Mouse (Mus musculus) liver, embryonic 15.5 days (tissue): Measurements from ENCODE around the gene Trpv4. TPM values are rescaled to one million over a fixed set of nuclear protein-coding genes. Genes with fewer than 3 reads are reported as not detected.

Source experiments
- ATAC-seq: fragments of 200-750 bp; cut with Nextera tagmentation; 2 replicates; pipeline ENCODE4 v1.8.0; 2017; ENCODE audit warnings: moderate number of reproducible peaks, mild to moderate bottlenecking, moderate library complexity; ENCODE audit not compliant: insufficient read depth
- H3K27ac ChIP-seq: fragments of 300-500 bp; sonication (generic); replicated peaks from 2 replicates; pipeline ENCODE4 v1.5.1; 2015; ENCODE audit warnings: mild to moderate bottlenecking, inconsistent platforms
- H3K27me3 ChIP-seq: fragments of 300-500 bp; sonication (generic); 2 replicates; pipeline ENCODE4 v1.6.1; 2015; ENCODE audit warnings: mild to moderate bottlenecking, inconsistent platforms
- H3K36me3 ChIP-seq: fragments of 300-500 bp; sonication (generic); replicated peaks from 2 replicates; pipeline ENCODE4 v1.6.1; 2015; ENCODE audit warnings: moderate library complexity, mild to moderate bottlenecking, inconsistent platforms
- H3K4me1 ChIP-seq: fragments of 300-500 bp; sonication (generic); replicated peaks from 2 replicates; pipeline ENCODE4 v1.6.1; 2015; ENCODE audit warnings: inconsistent platforms
- H3K4me2 ChIP-seq: fragments of 300-500 bp; sonication (generic); 2 replicates; pipeline ENCODE4 v1.6.1; 2015; ENCODE audit warnings: moderate library complexity, mild to moderate bottlenecking, inconsistent platforms
- H3K4me3 ChIP-seq: fragments of 300-500 bp; sonication (generic); replicated peaks from 2 replicates; pipeline ENCODE4 v1.5.1; 2015; ENCODE audit warnings: mild to moderate bottlenecking, inconsistent platforms
- H3K9ac ChIP-seq: fragments of 300-500 bp; sonication (generic); 2 replicates; pipeline ENCODE4 v1.6.1; 2015; ENCODE audit warnings: moderate library complexity, mild to moderate bottlenecking, inconsistent platforms
- H3K9me3 ChIP-seq: fragments of 300-500 bp; sonication (generic); replicated peaks from 2 replicates; pipeline ENCODE4 v1.6.1; 2016; ENCODE audit warnings: inconsistent platforms
- WGBS: fragments of 180-500 bp; shearing (Covaris S2); methylation state at CpG from one replicate; pipeline ENCODE4 v1.1.7; 2015; ENCODE audit warnings: mixed read lengths; ENCODE audit not compliant: insufficient replicate concordance; 5-methylcytosine and 5-hydroxymethylcytosine counted together
- polyA plus RNA-seq: library from polyadenylated mRNA; unstranded; fragments of >200 nt; fragmentation: Nextera tagmentation; extraction: Ambion mirVana; gene quantifications from 2 replicates; pipeline ENCODE4 v1.2.1, GENCODE M21; 2015

Gene Trpv4
- polyA plus RNA-seq, 1 experiment from 2014 or later: 0.24 TPM

DNA sequence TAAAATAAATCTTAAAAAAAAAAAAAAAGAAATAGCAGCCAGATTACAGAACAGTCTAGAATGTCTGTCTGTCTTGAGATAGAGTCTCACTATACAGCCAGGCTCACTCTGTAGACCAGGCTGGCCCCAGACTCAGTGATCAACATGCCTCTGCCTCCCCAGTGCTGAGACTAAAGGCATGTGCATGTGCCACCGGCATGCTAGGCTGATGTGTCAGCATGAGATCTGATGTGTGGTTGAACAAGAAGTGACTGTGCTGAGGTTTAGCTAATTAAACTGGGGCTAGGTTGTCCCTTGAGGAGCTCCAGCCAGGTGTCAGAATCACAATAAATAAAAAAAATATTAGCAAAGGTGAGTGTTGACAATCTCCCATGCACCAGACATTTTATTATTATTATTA is 8.4 kb upstream of the Trpv4 start:
- no peak overlapping the region for H3K4me3 ChIP-seq
- H3K4me2 ChIP-seq: peak overlapping the region; percentile 80
- H3K9me3 ChIP-seq: no peaks in the 10 kb centered on the region
- WGBS: 42% methylated on average over 1 of the region's 1 CpGs
- ATAC-seq: no peak
- H3K4me1 ChIP-seq: peaks cover 15% of the 10 kb centered on the region
- H3K36me3 ChIP-seq: 0 out of 2 replicates have a peak, but pooled peaks cover 4% of the 10 kb centered on the region
- no peaks in the 10 kb centered on the region; the same call in 1 of the 2 replicates for H3K27me3 ChIP-seq
- H3K9ac ChIP-seq: no peak overlapping the region
- no peak overlapping the region for H3K27ac ChIP-seq

GRCm38 (mm10) chr5:114664750-114665149 is 6.5 kb upstream of the Trpv4 start:
- 68% methylated on average over 7 of the region's 7 CpGs for WGBS
- Histone ChIP-seq H3K4me3 (no peak overlapping the region), H3K27ac (no peak overlapping the region), H3K4me2 (no peak overlapping the region), H3K9ac (no peak overlapping the region), H3K36me3 (no peaks in the 10 kb centered on the region), H3K27me3 (peaks cover 11% of the 10 kb centered on the region), H3K9me3 (no peaks in the 10 kb centered on the region), H3K4me1 (peaks cover 15% of the 10 kb centered on the region)
- ATAC-seq: no peak

- no peak overlapping the region for H3K9ac ChIP-seq
- WGBS: 59% methylated on average over 4 of the region's 4 CpGs
- H3K4me2 ChIP-seq: no peak overlapping the region
- H3K36me3 ChIP-seq: no peaks in the 10 kb centered on the region
- no peak for ATAC-seq
- H3K4me3 ChIP-seq: no peak overlapping the region
- peaks cover 15% of the 10 kb centered on the region for H3K4me1 ChIP-seq
- H3K9me3 ChIP-seq: no peaks in the 10 kb centered on the region
- H3K27ac ChIP-seq: no peak overlapping the region
- H3K27me3 ChIP-seq: peaks cover 17% of the 10 kb centered on the region
Observed at GRCm38 (mm10) chr5:114664139-114664538, 5.9 kb upstream of the Trpv4 start.

DNA sequence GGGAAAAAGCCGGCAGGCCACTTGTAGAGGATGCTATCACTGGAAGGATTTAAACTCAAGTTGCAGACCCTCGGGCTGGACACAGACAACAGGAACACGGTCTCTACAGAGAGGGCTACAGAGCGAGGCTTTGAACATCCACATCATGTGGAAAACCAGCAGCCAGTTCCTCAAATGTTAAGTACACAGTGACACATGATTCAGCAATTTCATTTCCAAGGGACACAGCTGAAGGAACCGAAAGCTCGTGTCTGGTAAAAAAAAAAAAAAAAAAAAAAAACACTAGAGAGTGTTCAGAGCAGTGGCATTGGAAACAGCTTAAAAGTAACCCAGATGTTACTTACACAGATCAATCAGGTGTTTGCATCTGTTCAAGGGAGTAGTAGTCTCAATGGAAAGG is 2.8 kb upstream of the Trpv4 start:
- Histone ChIP-seq H3K9me3 (no peaks in the 10 kb centered on the region), H3K36me3 (no peaks in the 10 kb centered on the region), H3K27ac (0 out of 2 replicates have a peak overlapping the region, but pooled peaks have one; percentile 33), H3K4me1 (0 out of 2 replicates have a peak, but pooled peaks cover 5% of the 10 kb centered on the region), H3K4me2 (no peak overlapping the region), H3K9ac (no peak overlapping the region), H3K4me3 (no peak overlapping the region), H3K27me3 (peaks cover 48% of the 10 kb centered on the region)
- ATAC-seq: no peak
- 15% methylated on average over 6 of the region's 6 CpGs for WGBS

- no peak overlapping the region for H3K4me2 ChIP-seq
- H3K4me1 ChIP-seq: 0 out of 2 replicates have a peak, but pooled peaks cover 5% of the 10 kb centered on the region
- ATAC-seq: no peak
- H3K27ac ChIP-seq: no peak overlapping the region
- WGBS: 38% methylated on average over 10 of the region's 10 CpGs
- H3K9me3 ChIP-seq: no peaks in the 10 kb centered on the region
- no peak overlapping the region for H3K9ac ChIP-seq
- no peak overlapping the region for H3K4me3 ChIP-seq
- no peaks in the 10 kb centered on the region for H3K36me3 ChIP-seq
- H3K27me3 ChIP-seq: peaks cover 62% of the 10 kb centered on the region
Observed at GRCm38 (mm10) chr5:114657426-114657825, 795 bp downstream of the Trpv4 start.

- Histone ChIP-seq H3K4me1 (0 out of 2 replicates have a peak, but pooled peaks cover 5% of the 10 kb centered on the region), H3K9ac (no peak overlapping the region), H3K27ac (no peak overlapping the region), H3K27me3 (peaks cover 65% of the 10 kb centered on the region), H3K4me3 (no peak overlapping the region), H3K4me2 (no peak overlapping the region), H3K9me3 (no peaks in the 10 kb centered on the region), H3K36me3 (no peaks in the 10 kb centered on the region)
- no peak for ATAC-seq
- WGBS: 63% methylated on average over 7 of the region's 7 CpGs
Observed at GRCm38 (mm10) chr5:114656305-114656704, 1.9 kb downstream of the Trpv4 start.

- Histone ChIP-seq H3K27ac (no peak overlapping the region), H3K27me3 (peaks cover 68% of the 10 kb centered on the region), H3K9me3 (no peaks in the 10 kb centered on the region), H3K9ac (no peak overlapping the region), H3K36me3 (no peaks in the 10 kb centered on the region), H3K4me1 (0 out of 2 replicates have a peak, but pooled peaks cover 5% of the 10 kb centered on the region), H3K4me3 (no peak overlapping the region), H3K4me2 (no peak overlapping the region)
- 73% methylated on average over 5 of the region's 5 CpGs for WGBS
- ATAC-seq: no peak
Observed at GRCm38 (mm10) chr5:114655721-114656120, 2.5 kb downstream of the Trpv4 start.

- Histone ChIP-seq H3K36me3 (no peaks in the 10 kb centered on the region), H3K4me2 (no peak overlapping the region), H3K4me1 (peaks cover 16% of the 10 kb centered on the region), H3K4me3 (no peak overlapping the region), H3K27me3 (peaks cover 64% of the 10 kb centered on the region), H3K27ac (no peak overlapping the region), H3K9me3 (no peaks in the 10 kb centered on the region), H3K9ac (no peak overlapping the region)
- ATAC-seq: no peak
- WGBS: 49% methylated on average over 15 of the region's 15 CpGs
Observed at GRCm38 (mm10) chr5:114653656-114654437, 4.4 kb downstream of the Trpv4 start.

DNA sequence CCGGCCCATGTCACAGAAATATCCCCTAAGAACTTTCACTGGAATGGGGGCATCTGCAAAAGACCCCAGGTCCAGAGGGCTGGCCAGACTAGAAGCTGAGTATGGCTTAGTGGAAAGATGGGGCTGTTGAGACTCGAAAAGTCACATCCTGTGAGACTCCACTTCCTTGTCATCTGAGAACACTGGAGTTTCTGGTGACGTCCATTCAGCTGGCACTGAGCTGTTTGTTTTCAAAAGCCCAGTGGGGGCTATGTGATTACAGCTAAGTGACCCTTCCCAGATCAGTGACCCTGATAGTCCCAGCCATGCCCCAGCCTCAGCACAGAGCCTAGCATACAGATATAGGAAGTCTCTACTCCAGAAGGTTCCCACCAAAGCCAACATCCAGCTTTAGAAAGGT is 6.8 kb downstream of the Trpv4 start:
- Histone ChIP-seq H3K36me3 (no peaks in the 10 kb centered on the region), H3K9ac (no peak overlapping the region)
- ATAC-seq: no peak

DNA sequence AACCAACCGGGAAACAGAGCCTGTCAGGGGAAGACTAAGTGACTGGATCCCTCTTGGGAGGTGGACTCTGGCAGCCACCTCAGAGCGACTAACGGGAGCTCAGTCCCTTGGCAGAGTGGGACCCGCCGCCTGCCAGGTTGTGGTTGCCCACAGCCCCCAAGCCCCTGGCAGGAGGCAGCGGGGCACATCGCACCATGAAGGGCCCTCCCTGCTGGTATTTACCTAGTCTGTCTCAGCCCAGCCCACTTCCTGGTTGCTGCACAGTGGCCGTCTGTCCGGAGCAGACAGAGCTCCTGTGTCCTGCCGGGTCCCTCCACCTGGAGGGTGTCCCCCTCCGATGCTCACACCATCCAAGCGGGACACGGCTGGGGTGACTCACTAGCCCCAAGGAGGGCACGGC is 7.2 kb downstream of the Trpv4 start:
- no peak for ATAC-seq
- WGBS: 37% methylated on average over 14 of the region's 14 CpGs

More for the DNA sequence above, 6.8 kb downstream of the Trpv4 start:
- Histone ChIP-seq H3K4me2 (no peak overlapping the region), H3K9me3 (no peaks in the 10 kb centered on the region), H3K4me1 (peaks cover 26% of the 10 kb centered on the region), H3K27me3 (peaks cover 48% of the 10 kb centered on the region), H3K27ac (no peak overlapping the region), H3K4me3 (no peak overlapping the region)
- WGBS: 28% methylated on average over 3 of the region's 3 CpGs

GRCm38 (mm10) chr5:114648728-114649311 is 9.4 kb downstream of the Trpv4 start:
- Histone ChIP-seq H3K9me3 (no peaks in the 10 kb centered on the region), H3K27me3 (peaks cover 30% of the 10 kb centered on the region), H3K36me3 (no peaks in the 10 kb centered on the region), H3K27ac (no peak overlapping the region), H3K9ac (no peak overlapping the region), H3K4me3 (no peak overlapping the region), H3K4me1 (peaks cover 30% of the 10 kb centered on the region), H3K4me2 (no peak overlapping the region)
- 70% methylated on average over 11 of the region's 11 CpGs for WGBS
- no peak for ATAC-seq

More for the DNA sequence above, 7.2 kb downstream of the Trpv4 start:
- Histone ChIP-seq H3K4me2 (no peak overlapping the region), H3K9ac (no peak overlapping the region), H3K27ac (no peak overlapping the region), H3K27me3 (peaks cover 44% of the 10 kb centered on the region), H3K9me3 (no peaks in the 10 kb centered on the region), H3K4me1 (peaks cover 26% of the 10 kb centered on the region), H3K4me3 (no peak overlapping the region), H3K36me3 (no peaks in the 10 kb centered on the region)
